Mouse (Mus musculus): ENCODE results near the gene Slc26a8. TPM values are rescaled to one million over a fixed set of nuclear protein-coding genes. Genes with fewer than 3 reads are reported as not detected.

Gene Slc26a8
- polyA plus RNA-seq, 1 experiment from 2014 or later, result 0.74 TPM

DNA sequence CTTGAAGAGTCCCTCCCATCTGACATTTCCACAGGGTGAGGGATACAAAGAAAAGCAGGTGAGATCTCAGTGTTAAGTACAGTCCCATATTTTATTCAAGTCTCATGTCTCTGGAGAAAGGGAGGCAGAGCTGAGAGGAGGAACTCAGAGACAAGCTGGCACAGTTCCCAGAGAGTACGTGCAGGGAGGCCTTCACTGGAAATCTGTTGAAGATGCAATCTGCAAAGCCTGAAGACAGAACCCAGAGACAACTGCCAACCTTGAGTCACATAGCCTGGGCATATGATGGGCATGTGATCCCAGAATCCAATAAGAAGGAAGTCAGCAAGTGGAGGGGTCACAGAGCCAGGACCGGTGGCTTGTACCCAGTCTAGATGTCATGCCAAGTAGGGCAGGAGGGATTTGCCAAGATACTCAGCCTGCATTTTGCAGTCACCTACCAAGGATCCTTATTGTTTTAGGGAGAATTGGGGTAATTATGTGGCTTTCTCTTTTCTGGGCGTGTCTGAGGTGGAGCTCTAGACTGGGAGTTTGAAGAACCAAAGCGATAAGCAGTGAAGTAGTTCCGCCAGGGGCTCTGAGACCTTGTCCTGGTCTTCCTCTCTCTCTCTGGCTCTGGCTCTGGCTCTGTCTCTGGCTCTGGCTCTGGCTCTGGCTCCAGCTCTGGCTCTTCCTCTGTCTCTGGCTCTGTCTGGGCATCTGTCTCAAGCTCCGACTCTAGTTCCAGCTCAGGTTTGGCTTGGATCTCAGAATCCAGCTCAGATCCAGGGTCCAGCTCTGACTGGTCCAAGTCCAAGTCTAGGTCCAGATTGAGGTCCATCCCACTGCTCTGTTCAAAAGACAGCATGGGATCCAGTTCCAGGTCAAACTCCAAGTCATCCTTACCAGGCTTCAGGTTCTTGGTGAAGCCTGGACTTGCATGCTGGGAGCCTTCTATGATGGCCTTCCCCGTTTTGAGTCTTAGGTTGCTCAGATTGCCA lies 52.0 kb downstream of the Slc26a8 start:
- WGBS, result 72% methylated on average over 7 of the region's 7 CpGs
- Histone ChIP-seq H3K27ac (ENCODE audit: low read length) (no peak overlapping the region), H3K4me1 (replicated peaks; ENCODE audit: control insufficient read depth, insufficient read depth, low read length) (no peaks in the 10 kb centered on the region), H3K36me3 (ENCODE audit: control insufficient read depth, insufficient read depth, low read length) (no peaks in the 10 kb centered on the region), H3K9ac (ENCODE audit: low read length) (no peak overlapping the region), H3K9me3 (ENCODE audit: control insufficient read depth, low read length) (no peaks in the 10 kb centered on the region), H3K4me3 (ENCODE audit: low read length) (no peak overlapping the region), H3K27me3 (ENCODE audit: control insufficient read depth, insufficient read depth, low read depth, low read length) (no peaks in the 10 kb centered on the region), H3K4me2 (ENCODE audit: low read depth, low read length) (no peak overlapping the region)
- ATAC-seq (ENCODE audit: low read depth), result no peak; the same call in 1 of the 2 replicates

DNA sequence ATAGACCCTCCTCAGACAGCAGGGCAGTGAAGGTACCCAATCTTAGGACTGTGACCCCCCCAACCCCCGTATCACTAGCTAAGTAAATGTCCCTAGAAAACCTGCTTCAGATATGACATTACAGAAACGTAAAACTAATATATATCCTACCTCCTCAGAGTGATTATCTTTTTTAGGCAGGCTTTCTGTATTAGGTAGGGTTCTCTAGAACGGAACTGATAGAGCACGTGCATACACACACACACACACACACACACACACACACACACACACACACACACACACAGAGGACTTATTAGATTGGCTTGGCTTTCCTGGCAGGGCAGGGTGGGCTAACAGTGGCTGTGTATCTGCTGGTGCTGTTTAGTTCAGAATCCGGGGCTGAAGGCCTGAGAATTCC lies 54.2 kb downstream of the Slc26a8 start:
- Histone ChIP-seq H3K9ac (ENCODE audit: low read length) (no peak overlapping the region), H3K9me3 (ENCODE audit: control insufficient read depth, low read length) (no peaks in the 10 kb centered on the region), H3K4me3 (ENCODE audit: low read length) (no peak overlapping the region), H3K4me2 (ENCODE audit: low read depth, low read length) (no peak overlapping the region), H3K27ac (ENCODE audit: low read length) (no peak overlapping the region), H3K27me3 (ENCODE audit: control insufficient read depth, insufficient read depth, low read depth, low read length) (no peaks in the 10 kb centered on the region), H3K4me1 (replicated peaks; ENCODE audit: control insufficient read depth, insufficient read depth, low read length) (no peaks in the 10 kb centered on the region), H3K36me3 (ENCODE audit: control insufficient read depth, insufficient read depth, low read length) (no peaks in the 10 kb centered on the region)
- no peak for ATAC-seq (ENCODE audit: low read depth)
- 68% methylated on average over 5 of the region's 5 CpGs for WGBS

DNA sequence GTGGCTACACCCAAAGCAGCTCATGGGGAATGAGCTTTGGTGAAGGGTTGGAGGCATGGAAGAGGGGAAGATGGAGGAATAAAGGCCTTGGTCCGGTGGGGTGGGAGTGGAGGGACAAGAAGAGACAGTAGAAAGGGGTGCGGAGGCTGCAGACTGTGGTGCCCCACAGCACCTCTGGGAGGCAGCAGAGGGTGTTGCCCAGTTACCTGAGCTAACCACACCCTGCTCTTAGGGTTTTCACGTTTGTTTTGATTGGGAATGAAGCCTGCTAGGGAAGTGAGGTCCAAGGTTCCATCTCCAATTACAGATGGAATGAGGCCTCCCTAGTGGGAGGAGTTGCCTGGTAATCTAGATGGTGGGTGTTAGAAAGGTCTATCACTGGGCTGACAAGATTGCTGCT lies 60.9 kb downstream of the Slc26a8 start:
- H3K4me1 ChIP-seq (replicated peaks; ENCODE audit: control insufficient read depth, insufficient read depth, low read length), result no peaks in the 10 kb centered on the region
- ATAC-seq (ENCODE audit: low read depth), result no peak
- H3K4me3 ChIP-seq (ENCODE audit: low read length), result no peak overlapping the region
- no peaks in the 10 kb centered on the region for H3K36me3 ChIP-seq (ENCODE audit: control insufficient read depth, insufficient read depth, low read length)
- no peak overlapping the region for H3K4me2 ChIP-seq (ENCODE audit: low read depth, low read length)
- no peaks in the 10 kb centered on the region for H3K9me3 ChIP-seq (ENCODE audit: control insufficient read depth, low read length)
- 33% methylated on average over 3 of the region's 3 CpGs for WGBS
- no peaks in the 10 kb centered on the region for H3K27me3 ChIP-seq (ENCODE audit: control insufficient read depth, insufficient read depth, low read depth, low read length)
- H3K27ac ChIP-seq (ENCODE audit: low read length), result no peak overlapping the region
- no peak overlapping the region for H3K9ac ChIP-seq (ENCODE audit: low read length)

DNA sequence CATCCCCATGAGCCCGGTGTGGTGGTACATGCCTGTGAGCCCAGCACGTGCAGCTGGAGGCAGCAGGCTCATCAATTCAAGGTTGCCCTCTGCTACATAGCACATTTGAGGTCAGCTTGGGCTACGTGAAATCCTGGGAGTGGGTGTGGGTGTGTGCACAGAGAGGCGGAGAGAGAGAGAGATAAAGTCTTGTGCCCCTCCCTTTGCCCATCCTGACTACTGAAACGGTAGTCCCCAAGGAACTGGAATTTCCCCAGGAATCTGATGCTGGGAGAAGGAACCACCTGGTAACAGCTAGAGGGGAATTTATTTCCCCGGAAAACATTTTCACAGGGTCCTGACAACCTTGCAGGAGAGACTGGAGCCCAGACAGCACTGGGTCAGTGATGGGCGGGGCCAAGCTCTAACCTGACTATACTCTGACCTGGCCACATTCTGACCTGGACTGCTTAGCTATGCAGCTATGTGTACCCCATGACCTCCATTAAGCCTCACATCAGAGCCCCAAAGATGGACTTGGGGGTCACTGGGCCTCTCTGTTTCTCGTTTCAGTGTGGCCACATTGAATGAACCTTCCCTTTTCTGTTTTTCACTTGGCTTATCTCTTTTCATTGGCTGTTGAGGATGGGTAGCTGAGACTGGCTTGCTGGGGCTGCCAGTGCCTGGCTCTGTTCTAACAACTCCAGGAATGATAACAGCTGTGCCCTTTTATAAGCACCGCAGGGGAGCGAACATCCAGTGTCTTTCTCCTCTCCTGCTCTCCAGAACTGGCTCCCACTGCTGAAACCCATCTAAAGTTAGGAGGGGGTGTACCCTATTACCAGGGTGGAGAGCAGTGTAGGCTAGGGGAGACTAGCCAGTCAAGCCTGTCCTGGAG lies 61.5 kb downstream of the Slc26a8 start:
- no peak overlapping the region for H3K27ac ChIP-seq (ENCODE audit: low read length)
- H3K27me3 ChIP-seq (ENCODE audit: control insufficient read depth, insufficient read depth, low read depth, low read length), result no peaks in the 10 kb centered on the region
- no peak overlapping the region for H3K4me2 ChIP-seq (ENCODE audit: low read depth, low read length)
- no peaks in the 10 kb centered on the region for H3K9me3 ChIP-seq (ENCODE audit: control insufficient read depth, low read length)
- H3K9ac ChIP-seq (ENCODE audit: low read length), result no peak overlapping the region
- H3K4me1 ChIP-seq (replicated peaks; ENCODE audit: control insufficient read depth, insufficient read depth, low read length), result no peaks in the 10 kb centered on the region
- no peak for ATAC-seq (ENCODE audit: low read depth)
- 31% methylated on average over 10 of the region's 10 CpGs for WGBS
- H3K4me3 ChIP-seq (ENCODE audit: low read length), result no peak overlapping the region
- H3K36me3 ChIP-seq (ENCODE audit: control insufficient read depth, insufficient read depth, low read length), result no peaks in the 10 kb centered on the region

DNA sequence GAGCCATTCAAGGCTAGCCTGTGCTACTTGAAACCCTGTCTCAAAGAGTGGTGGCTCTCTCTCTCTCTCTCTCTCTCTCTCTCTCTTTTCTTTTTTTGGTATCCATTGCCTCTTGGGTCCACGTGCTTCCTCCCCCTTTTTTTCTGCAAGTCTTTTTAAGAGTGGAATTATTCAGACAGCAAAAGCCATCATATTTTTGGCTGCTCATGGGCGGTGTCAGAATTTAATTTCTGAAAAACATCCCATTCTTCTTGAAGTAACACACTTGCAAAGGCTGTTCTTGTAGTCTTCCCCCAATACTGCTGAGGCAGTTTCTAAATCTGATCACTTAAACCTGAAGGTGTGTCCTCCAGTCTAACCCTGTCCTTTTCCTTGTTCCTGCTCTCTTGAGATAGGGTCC lies 63.1 kb downstream of the Slc26a8 start:
- Histone ChIP-seq H3K36me3 (ENCODE audit: control insufficient read depth, insufficient read depth, low read length) (no peaks in the 10 kb centered on the region), H3K9me3 (ENCODE audit: control insufficient read depth, low read length) (no peaks in the 10 kb centered on the region), H3K4me1 (replicated peaks; ENCODE audit: control insufficient read depth, insufficient read depth, low read length) (no peaks in the 10 kb centered on the region; the same call in 1 of the 2 replicates), H3K9ac (ENCODE audit: low read length) (no peak overlapping the region), H3K27me3 (ENCODE audit: control insufficient read depth, insufficient read depth, low read depth, low read length) (no peaks in the 10 kb centered on the region), H3K4me2 (ENCODE audit: low read depth, low read length) (no peak overlapping the region), H3K27ac (ENCODE audit: low read length) (no peak overlapping the region), H3K4me3 (ENCODE audit: low read length) (no peak overlapping the region)
- 78% methylated on average over 2 of the region's 2 CpGs for WGBS
- no peak for ATAC-seq (ENCODE audit: low read depth)

DNA sequence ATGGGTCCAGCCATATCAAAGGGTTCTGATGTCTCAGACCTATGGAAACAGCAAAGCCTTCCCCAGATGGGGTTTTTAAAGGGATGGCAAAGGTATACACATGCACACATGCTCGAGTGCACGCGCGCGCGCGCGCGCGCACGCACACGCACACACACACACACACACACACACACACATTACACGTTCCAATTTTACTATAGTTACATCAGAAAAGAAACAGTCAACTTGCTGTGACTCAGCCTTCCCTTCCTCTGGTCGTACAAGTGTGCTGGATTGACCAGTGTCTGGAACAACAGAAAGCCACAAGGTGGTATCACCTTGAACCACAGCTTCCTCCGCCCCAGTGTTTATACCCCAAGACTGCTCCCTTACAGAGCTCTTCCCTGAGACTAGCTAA lies 64.7 kb downstream of the Slc26a8 start:
- Histone ChIP-seq H3K4me1 (replicated peaks; ENCODE audit: control insufficient read depth, insufficient read depth, low read length) (peaks cover 10% of the 10 kb centered on the region), H3K4me2 (ENCODE audit: low read depth, low read length) (no peak overlapping the region), H3K27ac (ENCODE audit: low read length) (no peak overlapping the region), H3K4me3 (ENCODE audit: low read length) (no peak overlapping the region), H3K9ac (ENCODE audit: low read length) (no peak overlapping the region), H3K27me3 (ENCODE audit: control insufficient read depth, insufficient read depth, low read depth, low read length) (no peaks in the 10 kb centered on the region), H3K9me3 (ENCODE audit: control insufficient read depth, low read length) (no peaks in the 10 kb centered on the region), H3K36me3 (ENCODE audit: control insufficient read depth, insufficient read depth, low read length) (peaks cover under 1% of the 10 kb centered on the region; the same call in 1 of the 2 replicates)
- ATAC-seq (ENCODE audit: low read depth), result no peak
- 90% methylated on average over 15 of the region's 15 CpGs for WGBS

DNA sequence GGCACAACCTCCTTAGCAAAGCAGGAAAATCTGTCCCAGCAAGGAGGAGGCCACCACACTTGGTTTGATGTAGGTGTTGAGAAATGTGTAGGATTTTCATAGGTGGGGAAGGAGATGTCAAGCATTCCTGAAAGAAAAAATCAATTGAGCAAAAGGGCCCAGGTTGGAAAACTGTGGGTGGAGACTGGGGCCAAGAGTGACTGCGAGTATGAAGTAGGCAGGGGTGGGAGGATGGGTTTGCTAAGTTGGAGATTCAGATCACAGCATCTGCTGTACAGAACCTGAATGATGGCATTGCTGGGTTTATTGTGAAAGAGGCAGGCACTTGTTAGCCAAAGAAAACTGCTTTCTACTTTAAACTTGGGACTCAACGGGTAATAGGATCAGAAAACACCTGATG lies 65.2 kb downstream of the Slc26a8 start:
- Histone ChIP-seq H3K4me2 (ENCODE audit: low read depth, low read length) (no peak overlapping the region), H3K27ac (ENCODE audit: low read length) (no peak overlapping the region), H3K4me1 (replicated peaks; ENCODE audit: control insufficient read depth, insufficient read depth, low read length) (peaks cover 10% of the 10 kb centered on the region), H3K27me3 (ENCODE audit: control insufficient read depth, insufficient read depth, low read depth, low read length) (no peaks in the 10 kb centered on the region), H3K9ac (ENCODE audit: low read length) (no peak overlapping the region), H3K9me3 (ENCODE audit: control insufficient read depth, low read length) (no peaks in the 10 kb centered on the region), H3K4me3 (ENCODE audit: low read length) (no peak overlapping the region), H3K36me3 (ENCODE audit: control insufficient read depth, insufficient read depth, low read length) (peaks cover 4% of the 10 kb centered on the region; the same call in 1 of the 2 replicates)
- no peak for ATAC-seq (ENCODE audit: low read depth)
- 57% methylated on average over 2 of the region's 2 CpGs for WGBS

DNA sequence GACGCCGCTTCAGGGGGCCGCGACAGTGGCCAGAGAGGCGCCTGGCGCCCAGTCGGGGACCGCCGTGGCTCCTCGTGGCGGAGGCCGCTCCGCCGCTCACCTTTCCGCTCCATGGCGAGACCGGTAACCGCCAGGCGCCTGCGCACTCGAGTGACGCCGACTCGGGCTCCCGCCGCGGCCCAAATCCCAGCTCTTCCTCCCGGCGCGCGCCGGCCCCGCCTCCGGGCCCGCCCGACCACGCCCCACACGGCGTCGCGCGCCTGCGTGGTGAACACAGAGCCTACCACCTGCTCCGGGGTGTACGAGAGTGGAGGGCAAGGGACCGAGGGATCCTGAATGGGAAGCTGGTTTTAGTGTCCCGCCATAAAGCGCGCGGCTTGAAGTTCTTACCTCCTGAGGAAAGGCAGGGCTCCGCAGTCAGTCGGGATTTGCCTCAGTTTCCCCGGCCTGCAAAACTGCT lies 67.7 kb downstream of the Slc26a8 start, which contains the start of gene Srpk1:
Gene Srpk1 (minus strand): TSS at position 410 of the 460 bp plus-strand sequence.
- H3K27me3 ChIP-seq (ENCODE audit: control insufficient read depth, insufficient read depth, low read depth, low read length), result no peaks in the 10 kb centered on the region
- peak within 1 kb of the TSS; percentile 94 for H3K9ac ChIP-seq (ENCODE audit: low read length)
- H3K36me3 ChIP-seq (ENCODE audit: control insufficient read depth, insufficient read depth, low read length), result peaks cover 7% of the 10 kb centered on the region
- WGBS, result under 1% methylated on average over 42 of the region's 53 CpGs
- ATAC-seq (ENCODE audit: low read depth), result peak; percentile 97
- peak within 1 kb of the TSS; percentile 82 for H3K27ac ChIP-seq (ENCODE audit: low read length)
- peaks cover 10% of the 10 kb centered on the region for H3K4me1 ChIP-seq (replicated peaks; ENCODE audit: control insufficient read depth, insufficient read depth, low read length)
- peak within 1 kb of the TSS; percentile 97 for H3K4me3 ChIP-seq (ENCODE audit: low read length)
- no peaks in the 10 kb centered on the region for H3K9me3 ChIP-seq (ENCODE audit: control insufficient read depth, low read length)
- peak within 1 kb of the TSS; percentile 76 for H3K4me2 ChIP-seq (ENCODE audit: low read depth, low read length)

Measured in lung, embryonic 16.5 days (tissue).